Mouse (Mus musculus): Measurements from ENCODE around the gene Prkca. TPM values are rescaled to one million over a fixed set of nuclear protein-coding genes. Genes with fewer than 3 reads are reported as not detected.

Prkca gene
- polyA plus RNA-seq, 1 experiment from 2014 or later, result 8.5 TPM

GRCm38 (mm10) chr11:108308253-108308652 is 35.5 kb downstream of the Prkca start:
- Histone ChIP-seq H3K27ac (no peak overlapping the region), H3K27me3 (replicated peaks) (no peaks in the 10 kb centered on the region), H3K4me1 (no peaks in the 10 kb centered on the region), H3K4me2 (replicated peaks) (no peak overlapping the region), H3K36me3 (no peaks in the 10 kb centered on the region), H3K9me3 (no peaks in the 10 kb centered on the region), H3K4me3 (no peak overlapping the region), H3K9ac (no peak overlapping the region)
- no peak for ATAC-seq (ENCODE audit: low FRiP score, low read depth)
- WGBS, result 98% methylated on average over 5 of the region's 5 CpGs

DNA sequence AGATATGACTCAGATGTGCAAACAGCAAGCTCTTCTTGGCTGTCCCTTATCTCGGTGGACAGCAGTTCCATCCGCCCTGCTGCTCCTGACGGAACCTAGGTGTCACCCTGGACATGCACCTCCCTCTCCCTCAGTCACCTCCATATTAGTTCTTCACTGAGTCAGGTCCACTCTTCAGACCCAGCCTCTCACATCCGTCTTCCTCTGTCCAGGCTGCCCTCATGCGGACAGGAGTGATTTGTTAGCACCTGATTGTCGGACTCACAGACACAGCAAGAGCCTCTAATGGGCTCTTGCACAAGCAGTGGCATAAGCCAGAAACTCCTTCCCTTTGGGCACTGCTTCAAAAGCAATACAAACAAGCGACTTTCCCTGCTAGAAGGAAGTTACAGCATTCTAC is 36.5 kb downstream of the Prkca start:
- Histone ChIP-seq H3K4me3 (no peak overlapping the region), H3K4me1 (no peaks in the 10 kb centered on the region), H3K27me3 (replicated peaks) (no peaks in the 10 kb centered on the region), H3K9ac (no peak overlapping the region), H3K36me3 (no peaks in the 10 kb centered on the region), H3K27ac (no peak overlapping the region), H3K9me3 (no peaks in the 10 kb centered on the region), H3K4me2 (replicated peaks) (no peak overlapping the region)
- 78% methylated on average over 7 of the region's 7 CpGs for WGBS
- ATAC-seq (ENCODE audit: low FRiP score, low read depth), result no peak

DNA sequence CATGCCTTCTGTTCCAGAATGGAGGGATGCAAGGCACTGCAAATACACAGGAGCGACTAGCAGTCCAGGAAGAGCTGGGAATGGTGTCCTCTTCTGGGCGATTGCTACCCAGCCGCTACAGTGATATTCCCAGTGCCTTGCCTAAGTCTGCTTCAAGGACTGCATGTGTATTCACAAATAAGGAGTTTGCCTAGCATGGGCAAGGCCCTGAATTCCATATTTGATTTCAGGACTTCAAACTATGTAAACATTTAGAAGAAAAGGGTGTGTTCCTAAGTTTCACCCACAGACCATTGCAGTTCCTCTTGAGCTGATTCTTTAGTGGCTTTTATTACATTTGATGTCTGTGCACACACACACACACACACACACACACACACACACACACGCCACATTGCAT is 39.9 kb downstream of the Prkca start:
- no peak overlapping the region for H3K4me3 ChIP-seq
- no peak for ATAC-seq (ENCODE audit: low FRiP score, low read depth)
- WGBS, result 93% methylated on average over 4 of the region's 4 CpGs
- H3K4me2 ChIP-seq (replicated peaks), result no peak overlapping the region
- H3K27ac ChIP-seq, result no peak overlapping the region
- no peaks in the 10 kb centered on the region for H3K36me3 ChIP-seq
- no peak overlapping the region for H3K9ac ChIP-seq
- no peaks in the 10 kb centered on the region for H3K9me3 ChIP-seq
- 0 out of 2 replicates have a peak, but pooled peaks cover 6% of the 10 kb centered on the region for H3K4me1 ChIP-seq
- H3K27me3 ChIP-seq (replicated peaks), result no peaks in the 10 kb centered on the region

- Histone ChIP-seq H3K9ac (no peak overlapping the region), H3K4me3 (no peak overlapping the region)
- no peak for ATAC-seq (ENCODE audit: low FRiP score, low read depth)
These were observed 41.8 kb downstream of the Prkca start for GRCm38 (mm10) chr11:108301796-108302490.

GRCm38 (mm10) chr11:108301036-108301435 is 42.7 kb downstream of the Prkca start:
- no peaks in the 10 kb centered on the region for H3K36me3 ChIP-seq
- no peak overlapping the region for H3K4me3 ChIP-seq
- H3K9me3 ChIP-seq, result no peaks in the 10 kb centered on the region
- no peak for ATAC-seq (ENCODE audit: low FRiP score, low read depth)
- H3K27ac ChIP-seq, result no peak overlapping the region
- WGBS, result 75% methylated on average over 6 of the region's 6 CpGs
- no peak overlapping the region for H3K9ac ChIP-seq
- 0 out of 2 replicates have a peak, but pooled peaks cover 6% of the 10 kb centered on the region for H3K4me1 ChIP-seq
- H3K27me3 ChIP-seq (replicated peaks), result no peaks in the 10 kb centered on the region
- H3K4me2 ChIP-seq (replicated peaks), result no peak overlapping the region

More at GRCm38 (mm10) chr11:108301796-108302490, 41.8 kb downstream of the Prkca start:
- no peak overlapping the region for H3K27ac ChIP-seq
- H3K9me3 ChIP-seq, result no peaks in the 10 kb centered on the region
- H3K4me2 ChIP-seq (replicated peaks), result no peak overlapping the region
- WGBS, result 81% methylated on average over 10 of the region's 10 CpGs
- no peaks in the 10 kb centered on the region for H3K36me3 ChIP-seq
- H3K4me1 ChIP-seq, result 0 out of 2 replicates have a peak, but pooled peaks cover 6% of the 10 kb centered on the region
- H3K27me3 ChIP-seq (replicated peaks), result no peaks in the 10 kb centered on the region

- H3K27ac ChIP-seq, result no peak overlapping the region
- 0 out of 2 replicates have a peak, but pooled peaks cover 6% of the 10 kb centered on the region for H3K4me1 ChIP-seq
- no peaks in the 10 kb centered on the region for H3K36me3 ChIP-seq
- ATAC-seq (ENCODE audit: low FRiP score, low read depth), result no peak
- H3K27me3 ChIP-seq (replicated peaks), result no peaks in the 10 kb centered on the region
- no peaks in the 10 kb centered on the region for H3K9me3 ChIP-seq
- H3K4me3 ChIP-seq, result no peak overlapping the region
- H3K9ac ChIP-seq, result no peak overlapping the region
- H3K4me2 ChIP-seq (replicated peaks), result no peak overlapping the region
- WGBS, result 85% methylated on average over 1 of the region's 1 CpGs
These were observed 43.3 kb downstream of the Prkca start for GRCm38 (mm10) chr11:108300443-108300842.

DNA sequence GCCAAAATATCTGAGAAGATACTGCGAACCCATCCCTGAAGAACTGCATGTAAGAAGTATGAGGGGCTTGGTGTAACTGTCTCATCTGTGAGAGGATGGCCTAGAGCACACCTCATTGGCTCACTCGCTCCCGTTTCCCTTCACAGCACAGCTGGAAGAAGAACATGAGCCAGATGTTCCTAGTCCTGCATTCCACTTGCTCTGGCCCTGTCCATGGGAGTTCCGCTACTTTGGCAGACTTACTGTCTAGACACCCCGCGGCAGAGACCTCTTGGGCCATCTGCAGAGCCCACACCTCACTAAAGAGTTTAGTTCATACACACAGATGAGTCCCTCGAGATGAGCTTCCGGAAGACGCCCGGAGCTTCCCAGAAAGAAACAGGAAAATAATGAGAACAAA is 43.8 kb downstream of the Prkca start:
- Histone ChIP-seq H3K27ac (no peak overlapping the region), H3K4me3 (no peak overlapping the region), H3K4me1 (0 out of 2 replicates have a peak, but pooled peaks cover 6% of the 10 kb centered on the region), H3K36me3 (no peaks in the 10 kb centered on the region), H3K9ac (no peak overlapping the region), H3K4me2 (replicated peaks) (no peak overlapping the region), H3K27me3 (replicated peaks) (no peaks in the 10 kb centered on the region), H3K9me3 (no peaks in the 10 kb centered on the region)
- WGBS, result 82% methylated on average over 10 of the region's 10 CpGs
- ATAC-seq (ENCODE audit: low FRiP score, low read depth), result no peak

- Histone ChIP-seq H3K36me3 (no peaks in the 10 kb centered on the region), H3K27me3 (replicated peaks) (no peaks in the 10 kb centered on the region), H3K27ac (no peak overlapping the region), H3K9me3 (no peaks in the 10 kb centered on the region), H3K4me3 (no peak overlapping the region), H3K4me2 (replicated peaks) (no peak overlapping the region), H3K4me1 (0 out of 2 replicates have a peak, but pooled peaks cover 6% of the 10 kb centered on the region), H3K9ac (no peak overlapping the region)
- 79% methylated on average over 8 of the region's 8 CpGs for WGBS
- no peak for ATAC-seq (ENCODE audit: low FRiP score, low read depth)
These were observed 45.8 kb downstream of the Prkca start for GRCm38 (mm10) chr11:108297956-108298355.

DNA sequence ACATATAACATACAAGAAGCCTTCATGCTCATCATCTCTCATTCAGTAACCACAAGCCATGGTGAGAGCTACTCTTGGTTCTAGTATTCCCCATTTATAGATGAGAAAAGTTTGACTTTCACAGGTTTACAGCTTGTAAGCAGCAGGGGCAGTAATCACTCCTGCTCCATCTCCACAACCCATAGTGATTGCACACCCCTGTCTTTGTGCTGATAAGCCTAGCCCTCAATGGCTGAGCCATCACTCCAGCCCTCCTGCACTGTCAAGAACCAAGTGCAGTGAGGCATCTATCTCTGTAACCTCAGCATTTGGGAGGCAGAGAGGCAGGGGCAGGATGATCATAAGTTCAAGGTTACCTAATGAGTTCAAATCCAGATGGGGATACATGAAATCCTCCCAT is 48.4 kb downstream of the Prkca start:
- Histone ChIP-seq H3K4me2 (replicated peaks) (no peak overlapping the region), H3K27ac (no peak overlapping the region), H3K27me3 (replicated peaks) (no peaks in the 10 kb centered on the region), H3K9ac (no peak overlapping the region), H3K4me1 (no peaks in the 10 kb centered on the region), H3K36me3 (no peaks in the 10 kb centered on the region), H3K9me3 (no peaks in the 10 kb centered on the region), H3K4me3 (no peak overlapping the region)
- no peak for ATAC-seq (ENCODE audit: low FRiP score, low read depth)

GRCm38 (mm10) chr11:108294305-108294813 is 49.4 kb downstream of the Prkca start:
- 90% methylated on average over 12 of the region's 12 CpGs for WGBS
- ATAC-seq (ENCODE audit: low FRiP score, low read depth), result no peak
- H3K27ac ChIP-seq, result no peak overlapping the region

DNA sequence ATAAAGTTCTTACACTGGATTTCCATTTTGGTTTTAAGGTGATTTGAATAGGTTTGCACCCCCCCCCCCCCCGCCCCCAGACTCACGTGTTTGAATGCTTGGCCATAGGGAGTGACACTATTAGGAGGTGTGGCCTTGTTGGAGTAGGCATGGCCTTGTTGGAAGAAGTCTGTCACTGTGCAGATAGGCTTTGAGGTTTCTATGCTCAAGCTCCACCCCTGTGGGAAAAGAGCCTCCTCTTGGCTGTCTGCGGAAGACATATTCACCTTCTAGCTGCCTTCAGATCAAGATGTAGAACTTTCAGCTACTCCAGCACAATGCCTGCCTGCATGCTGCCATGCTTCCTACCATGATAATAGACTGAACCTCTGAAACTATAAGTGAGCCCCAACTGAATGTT is 49.9 kb downstream of the Prkca start:
- no peak overlapping the region for H3K27ac ChIP-seq
- WGBS, result 75% methylated on average over 3 of the region's 3 CpGs
- no peak overlapping the region for H3K4me2 ChIP-seq (replicated peaks)
- H3K9ac ChIP-seq, result no peak overlapping the region
- no peak overlapping the region for H3K4me3 ChIP-seq
- no peak for ATAC-seq (ENCODE audit: low FRiP score, low read depth)
- H3K4me1 ChIP-seq, result no peaks in the 10 kb centered on the region
- H3K27me3 ChIP-seq (replicated peaks), result no peaks in the 10 kb centered on the region
- no peaks in the 10 kb centered on the region for H3K36me3 ChIP-seq
- no peaks in the 10 kb centered on the region for H3K9me3 ChIP-seq

More at GRCm38 (mm10) chr11:108294305-108294813, 49.4 kb downstream of the Prkca start:
- no peaks in the 10 kb centered on the region for H3K27me3 ChIP-seq (replicated peaks)
- H3K36me3 ChIP-seq, result no peaks in the 10 kb centered on the region
- no peak overlapping the region for H3K4me2 ChIP-seq (replicated peaks)
- no peaks in the 10 kb centered on the region for H3K9me3 ChIP-seq
- no peak overlapping the region for H3K9ac ChIP-seq
- no peak overlapping the region for H3K4me3 ChIP-seq
- H3K4me1 ChIP-seq, result no peaks in the 10 kb centered on the region

DNA sequence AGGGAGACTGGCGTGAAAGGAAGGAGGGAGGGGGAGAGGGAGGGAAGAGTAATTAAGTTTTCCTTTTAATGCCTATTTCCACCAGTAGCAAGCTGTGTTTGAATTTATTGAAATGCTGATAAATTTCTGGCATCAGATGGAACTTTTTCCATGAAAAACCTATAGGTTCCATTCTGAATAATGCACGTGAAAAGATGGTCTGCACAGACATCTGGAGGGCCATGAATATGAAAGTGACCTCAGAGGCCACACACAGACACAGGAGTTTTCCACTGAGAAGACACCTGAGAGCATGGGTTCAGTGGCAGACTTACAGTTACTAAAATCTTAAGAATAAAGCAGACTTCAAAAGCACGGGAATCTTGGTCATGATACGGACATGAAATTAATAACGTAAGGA is 54.5 kb downstream of the Prkca start:
- no peak for ATAC-seq (ENCODE audit: low FRiP score, low read depth)
- no peaks in the 10 kb centered on the region for H3K36me3 ChIP-seq
- WGBS, result 87% methylated on average over 5 of the region's 5 CpGs
- H3K4me1 ChIP-seq, result no peaks in the 10 kb centered on the region
- H3K4me2 ChIP-seq (replicated peaks), result no peak overlapping the region
- no peaks in the 10 kb centered on the region for H3K27me3 ChIP-seq (replicated peaks)
- H3K27ac ChIP-seq, result no peak overlapping the region
- H3K9ac ChIP-seq, result no peak overlapping the region
- H3K9me3 ChIP-seq, result no peaks in the 10 kb centered on the region
- H3K4me3 ChIP-seq, result no peak overlapping the region

DNA sequence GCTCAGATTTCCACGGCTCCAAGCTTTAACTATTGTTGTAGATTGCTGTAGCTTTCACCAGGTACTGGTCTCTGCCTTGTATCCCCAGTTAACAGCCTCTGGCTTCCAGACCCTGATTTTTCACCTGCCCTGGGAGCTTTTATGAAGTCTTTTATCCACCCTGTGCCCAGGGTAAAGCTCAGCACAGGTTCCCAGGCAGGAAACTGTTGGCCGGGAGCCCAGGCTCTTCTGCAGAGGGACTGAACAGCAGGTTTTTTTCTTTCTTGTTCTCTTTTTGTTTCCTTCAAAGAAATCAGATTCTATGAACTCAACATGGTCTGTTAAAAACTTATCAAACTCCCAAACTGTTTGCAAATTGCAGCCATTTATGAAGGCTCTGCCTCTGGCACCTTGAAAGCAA is 56.4 kb downstream of the Prkca start:
- no peak overlapping the region for H3K27ac ChIP-seq
- no peak overlapping the region for H3K4me2 ChIP-seq (replicated peaks)
- ATAC-seq (ENCODE audit: low FRiP score, low read depth), result no peak
- no peaks in the 10 kb centered on the region for H3K9me3 ChIP-seq
- 81% methylated on average over 2 of the region's 2 CpGs for WGBS
- no peak overlapping the region for H3K9ac ChIP-seq
- no peaks in the 10 kb centered on the region for H3K36me3 ChIP-seq
- no peaks in the 10 kb centered on the region for H3K4me1 ChIP-seq
- no peaks in the 10 kb centered on the region for H3K27me3 ChIP-seq (replicated peaks)
- no peak overlapping the region for H3K4me3 ChIP-seq

Measured in neural tube, embryonic 12.5 days (tissue).